Mouse (Mus musculus) forebrain, postnatal 0 days (tissue): Measurements from ENCODE around the gene Ermp1. TPM values are rescaled to one million over a fixed set of nuclear protein-coding genes. Genes with fewer than 3 reads are reported as not detected.

ENCODE experiments used
- ATAC-seq: fragments of 200-750 bp; cut with Nextera tagmentation; 2 replicates; pipeline ENCODE4 v1.8.0; 2017; ENCODE audit warnings: mild to moderate bottlenecking, moderate library complexity
- DNase-seq: peaks from one replicate; pipeline ENCODE4 v3.0.0-alpha.2; 2015
- H3K27ac ChIP-seq: fragments of 300-500 bp; sonication (generic); 2 replicates; pipeline ENCODE4 v1.5.1; 2014; ENCODE audit warnings: low read depth, mild to moderate bottlenecking, antibody characterized with exemption, low read length, moderate library complexity, mixed read lengths
- H3K27me3 ChIP-seq: fragments of 300-500 bp; sonication (generic); 2 replicates; pipeline ENCODE4 v1.6.1; 2014; ENCODE audit warnings: mild to moderate bottlenecking, low read length, mixed read lengths; ENCODE audit not compliant: insufficient read depth
- H3K36me3 ChIP-seq: fragments of 300-500 bp; sonication (generic); 2 replicates; pipeline ENCODE4 v1.6.1; 2014; ENCODE audit warnings: mild to moderate bottlenecking, moderate library complexity; ENCODE audit not compliant: insufficient read depth
- H3K4me1 ChIP-seq: fragments of 300-500 bp; sonication (generic); 2 replicates; pipeline ENCODE4 v1.6.1; 2014; ENCODE audit warnings: antibody characterized with exemption; ENCODE audit not compliant: insufficient read depth
- H3K4me2 ChIP-seq: fragments of 300-500 bp; sonication (generic); 2 replicates; pipeline ENCODE4 v1.6.1; 2014; ENCODE audit warnings: low read depth, mild to moderate bottlenecking, moderate library complexity
- H3K4me3 ChIP-seq: fragments of 300-500 bp; sonication (generic); 2 replicates; pipeline ENCODE4 v1.5.1; 2014; ENCODE audit warnings: low read depth, low read length, mixed read lengths
- H3K9ac ChIP-seq: fragments of 300-500 bp; sonication (generic); 2 replicates; pipeline ENCODE4 v1.6.1; 2014; ENCODE audit warnings: mild to moderate bottlenecking
- H3K9me3 ChIP-seq: fragments of 300-500 bp; sonication (generic); 2 replicates; pipeline ENCODE4 v1.6.1; 2016; ENCODE audit warnings: low read length
- CTCF ChIP-seq: sonication (generic); IDR thresholded peaks from 2 replicates; pipeline ENCODE4 v1.5.1; 2016; ENCODE audit warnings: antibody characterized with exemption, control low read depth, low read depth
- WGBS: fragments of 180-500 bp; shearing (Covaris S2); extraction: QIAGEN DNeasy Blood & Tissue Kit; methylation state at CpG from one replicate; pipeline ENCODE4 v1.1.7; 2014; 5-methylcytosine and 5-hydroxymethylcytosine counted together
- polyA plus RNA-seq: library from polyadenylated mRNA; unstranded; fragments of >200 nt; fragmentation: Nextera tagmentation; extraction: Ambion mirVana; gene quantifications from 2 replicates; pipeline ENCODE4 v1.2.1, GENCODE M21; 2015
- total RNA-seq: library from RNA; depleted of rRNA; stranded (reverse); fragments of >200 nt; gene quantifications from 2 replicates; pipeline ENCODE4 v1.2.3, GENCODE M21; 2014; rRNA removed

Ermp1 gene
- total and polyA plus RNA-seq, 2 experiments from 2014 or later, result 8.2 to 14.0 TPM

GRCm38 (mm10) chr19:29566512-29566911, 81.7 kb downstream of the Ermp1 start:
- Histone ChIP-seq H3K4me3 (no peak overlapping the region), H3K4me2 (no peak overlapping the region), H3K9ac (no peak overlapping the region), H3K27ac (no peak overlapping the region), H3K27me3 (no peaks in the 10 kb centered on the region), H3K4me1 (no peaks in the 10 kb centered on the region), H3K9me3 (no peaks in the 10 kb centered on the region), H3K36me3 (peaks cover 11% of the 10 kb centered on the region)
- TF ChIP-seq CTCF, result no peak
- WGBS, result 95% methylated on average over 1 of the region's 1 CpGs
- ATAC-seq (no peak), DNase-seq (no peak)

GRCm38 (mm10) chr19:29563258-29563779, 84.9 kb downstream of the Ermp1 start:
- peak; percentile 75 for DNase-seq
- no peaks in the 10 kb centered on the region for H3K9me3 ChIP-seq
- H3K4me2 ChIP-seq, result no peak overlapping the region
- no peak overlapping the region for H3K27ac ChIP-seq
- H3K36me3 ChIP-seq, result peaks cover 3% of the 10 kb centered on the region; the same call in 1 of the 2 replicates
- no peak overlapping the region for H3K4me3 ChIP-seq
- H3K9ac ChIP-seq, result no peak overlapping the region
- H3K27me3 ChIP-seq, result no peaks in the 10 kb centered on the region
- WGBS, result 56% methylated on average over 7 of the region's 7 CpGs
- no peaks in the 10 kb centered on the region for H3K4me1 ChIP-seq
- peak; percentile 48 for ATAC-seq
- TF ChIP-seq CTCF, result peak; percentile 83

- no peak for DNase-seq
- no peak overlapping the region for H3K9ac ChIP-seq
- no peaks in the 10 kb centered on the region for H3K4me1 ChIP-seq
- H3K4me2 ChIP-seq, result no peak overlapping the region
- WGBS, result 80% methylated on average over 3 of the region's 3 CpGs
- no peak for ATAC-seq
- no peaks in the 10 kb centered on the region for H3K9me3 ChIP-seq
- no peak for TF ChIP-seq CTCF
- no peaks in the 10 kb centered on the region for H3K27me3 ChIP-seq
- H3K27ac ChIP-seq, result no peak overlapping the region
- no peak overlapping the region for H3K4me3 ChIP-seq
- H3K36me3 ChIP-seq, result peaks cover 3% of the 10 kb centered on the region; the same call in 1 of the 2 replicates
These were observed 85.6 kb downstream of the Ermp1 start for GRCm38 (mm10) chr19:29562603-29563002.

- Histone ChIP-seq H3K9me3 (no peaks in the 10 kb centered on the region), H3K4me1 (no peaks in the 10 kb centered on the region), H3K9ac (no peak overlapping the region), H3K4me2 (no peak overlapping the region), H3K4me3 (no peak overlapping the region), H3K27me3 (no peaks in the 10 kb centered on the region), H3K36me3 (peaks cover 3% of the 10 kb centered on the region; the same call in 1 of the 2 replicates), H3K27ac (no peak overlapping the region)
- TF ChIP-seq CTCF, result no peak
- ATAC-seq (no peak), DNase-seq (no peak)
- 83% methylated on average over 4 of the region's 4 CpGs for WGBS
These were observed 86.0 kb downstream of the Ermp1 start for GRCm38 (mm10) chr19:29562166-29562565.

Other genes with a start within 250 kb of the Ermp1 start
- 0.15 and 0.19 TPM in 2 replicates for gene Pdcd1lg2, start 237.5 kb downstream of the Ermp1 start, total RNA-seq
- not detected in 2 replicates for gene Pdcd1lg2, start 237.5 kb downstream of the Ermp1 start, polyA plus RNA-seq
- 35.0 and 38.0 TPM in 2 replicates for gene Ric1, start 126.1 kb downstream of the Ermp1 start, total RNA-seq
- 7.9 and 10.4 TPM in 2 replicates for gene Ric1, start 126.1 kb downstream of the Ermp1 start, polyA plus RNA-seq
- not detected in 2 replicates for gene Mlana, start 49.4 kb upstream of the Ermp1 start, total RNA-seq
- not detected in 2 replicates for gene Mlana, start 49.4 kb upstream of the Ermp1 start, polyA plus RNA-seq
- gene 9930021J03Rik, start 157.6 kb upstream of the Ermp1 start, total RNA-seq, result 29.7 and 35.0 TPM in 2 replicates
- 4.5 and 5.7 TPM in 2 replicates for gene 9930021J03Rik, start 157.6 kb upstream of the Ermp1 start, polyA plus RNA-seq
- 48.5 and 58.7 TPM in 2 replicates for gene Ranbp6, start 164.6 kb upstream of the Ermp1 start, total RNA-seq
- 26.4 and 32.2 TPM in 2 replicates for gene Ranbp6, start 164.6 kb upstream of the Ermp1 start, polyA plus RNA-seq